Mouse (Mus musculus) cortical plate, adult 2 months (tissue): Measurements from ENCODE around the gene Inhbe.

Source experiments
- CTCF ChIP-seq: fragments of 200-500 bp; IDR thresholded peaks from 2 replicates; pipeline ENCODE4 v1.5.1; 2011; ENCODE audit warnings: mild to moderate bottlenecking, control low read depth, low read length; ENCODE audit not compliant: insufficient read depth; ENCODE audit errors: extremely low read depth
- POLR2A ChIP-seq: fragments of 200-500 bp; IDR thresholded peaks from 2 replicates; pipeline ENCODE4 v1.6.1; 2011; ENCODE audit warnings: mild to moderate bottlenecking, low read length, control low read depth; ENCODE audit not compliant: insufficient read depth; ENCODE audit errors: extremely low read depth

GRCm38 (mm10) chr10:127380767-127381742 lies 26.8 kb upstream of the Inhbe start:
- no peak for TF ChIP-seq POLR2A
- TF ChIP-seq CTCF, result no peak
